Mouse (Mus musculus) activated CD4-positive, CD25-positive, alpha-beta regulatory T cell (primary cell): ENCODE data around the gene Pknox1. TPM values are rescaled to one million over a fixed set of nuclear protein-coding genes. Genes with fewer than 3 reads are reported as not detected.

Experiments
- polyA plus RNA-seq, 2 experiments: library from polyadenylated mRNA; unstranded; fragments of 100-300 nt; shearing (Covaris generic); gene quantifications; one replicate each; pipeline ENCODE4 v1.2.1; 2017

Gene Pknox1
- 10 to 100 TPM; 33.3 to 43.5 TPM for polyA plus RNA-seq

GRCm38 (mm10) chr17:31564015-31564857, at the start of gene Pknox1:
Pknox1 (plus strand) TSS chr17:31564734.

GRCm38 (mm10) chr17:31519946-31520838, 44.3 kb upstream of the Pknox1 start, which contains the start of the genes Wdr4 and Ndufv3:
Wdr4 (minus strand) TSS chr17:31519980.
Ndufv3 (plus strand) TSS chr17:31520115.

DNA sequence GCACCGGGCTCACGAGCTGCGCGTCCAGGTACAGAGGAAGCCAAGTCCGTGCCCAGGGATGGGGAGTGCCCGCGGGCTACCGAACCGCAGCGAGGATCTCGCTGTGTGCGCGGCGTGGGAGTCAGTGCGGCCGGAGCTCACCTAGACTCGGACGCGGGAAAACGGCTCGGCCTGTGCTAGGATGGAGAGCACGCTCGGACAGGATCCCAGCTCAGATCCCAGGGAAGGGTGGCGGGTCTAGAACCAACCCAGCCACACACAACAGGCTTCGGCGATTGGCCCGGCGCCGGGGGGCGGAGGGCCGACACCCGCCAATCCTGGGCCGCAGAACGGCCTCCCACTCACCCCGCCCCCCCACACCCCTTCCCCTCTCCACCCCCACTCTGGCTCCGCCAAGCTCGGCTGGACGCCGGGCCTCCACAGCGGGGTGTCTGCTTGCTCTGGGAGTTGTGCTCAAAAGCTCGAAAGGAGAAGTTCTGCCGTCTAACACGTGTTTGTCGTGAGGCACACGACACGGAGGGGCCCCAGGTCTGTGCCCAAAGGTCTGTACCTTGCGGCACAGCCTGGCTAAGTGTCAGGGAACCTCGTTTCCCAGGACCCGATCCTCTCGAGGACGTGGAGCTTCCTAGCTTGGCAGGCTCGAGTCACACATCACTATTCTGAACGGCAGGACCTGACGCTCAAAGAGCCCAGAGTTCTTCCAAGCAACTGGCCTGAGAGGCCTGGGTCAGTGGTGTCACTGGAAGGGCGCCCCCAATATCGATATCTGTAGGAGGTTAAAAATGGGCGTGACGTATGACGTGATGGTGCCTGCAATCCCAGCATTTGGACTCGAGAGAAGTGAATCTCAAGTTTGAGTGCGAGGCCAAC, 72.6 kb downstream of the Pknox1 start, which contains the start of gene Cbs:
Gene Cbs, minus strand, starts transcription at position 297 of the 870 bp plus-strand sequence.

Other genes starting within 250 kb of the Pknox1 start
- gene Pde9a, start 178.5 kb upstream of the Pknox1 start, polyA plus RNA-seq = not detected
- 10 to 100 TPM; 13.7 to 21.4 TPM for gene Wdr4, start 44.8 kb upstream of the Pknox1 start, polyA plus RNA-seq
- 100 to 1,000 TPM; 267 to 317 TPM for gene Ndufv3, start 44.6 kb upstream of the Pknox1 start, polyA plus RNA-seq
- under 1 TPM; 0.29 to 0.36 TPM for gene Cbs, start 72.5 kb downstream of the Pknox1 start, polyA plus RNA-seq
- 100 to 1,000 TPM; 203 to 250 TPM for gene U2af1, start 94.2 kb downstream of the Pknox1 start, polyA plus RNA-seq
- not detected for gene Cryaa, start 113.1 kb downstream of the Pknox1 start, polyA plus RNA-seq